Mouse (Mus musculus) embryonic facial prominence, embryonic 10.5 days (tissue): ENCODE data around the gene Zfp101. TPM values are rescaled to one million over a fixed set of nuclear protein-coding genes. Genes with fewer than 3 reads are reported as not detected.

Experiments
- polyA plus RNA-seq: library from polyadenylated mRNA; unstranded; fragments of >200 nt; fragmentation: Nextera tagmentation; extraction: Ambion mirVana; gene quantifications from 2 replicates; pipeline ENCODE4 v1.2.1, GENCODE M21; 2016

Gene Zfp101
- polyA plus RNA-seq, 1 experiment from 2014 or later, result 21.1 TPM

Other genes with a start within 250 kb of the Zfp101 start
- gene Olfr55, start 226.2 kb downstream of the Zfp101 start, polyA plus RNA-seq, result not detected in 2 replicates
- gene Olfr239, start 203.3 kb downstream of the Zfp101 start, polyA plus RNA-seq, result not detected in 2 replicates
- gene Olfr1564, start 173.0 kb downstream of the Zfp101 start, polyA plus RNA-seq, result not detected in 2 replicates
- gene Zfp955a, start 139.5 kb downstream of the Zfp101 start, polyA plus RNA-seq, result 18.4 and 18.5 TPM in 2 replicates
- 0.05 and 0.06 TPM in 2 replicates for gene Olfr63, start 130.0 kb downstream of the Zfp101 start, polyA plus RNA-seq
- gene Zfp955b, start 105.1 kb downstream of the Zfp101 start, polyA plus RNA-seq, result 10.2 and 11.6 TPM in 2 replicates
- 10.8 and 11.1 TPM in 2 replicates for gene Zfp81, start 35.8 kb downstream of the Zfp101 start, polyA plus RNA-seq
- gene Actl9, start 38.3 kb upstream of the Zfp101 start, polyA plus RNA-seq, result not detected in 2 replicates
- gene Adamts10, start 129.6 kb upstream of the Zfp101 start, polyA plus RNA-seq, result 58.3 and 70.1 TPM in 2 replicates
- 2.0 and 2.3 TPM in 2 replicates for gene Myo1f, start 161.1 kb upstream of the Zfp101 start, polyA plus RNA-seq
- gene Zfp414, start 234.4 kb upstream of the Zfp101 start, polyA plus RNA-seq, result 53.4 and 58.1 TPM in 2 replicates
- gene Pram1, start 243.4 kb upstream of the Zfp101 start, polyA plus RNA-seq, result 0.55 and 0.65 TPM in 2 replicates